Mouse (Mus musculus): ENCODE data around the gene Olfr550. TPM values are rescaled to one million over a fixed set of nuclear protein-coding genes. Genes with fewer than 3 reads are reported as not detected.

Gene Olfr550
- not detected in 2 replicates for polyA plus RNA-seq (2011; ENCODE audit: insufficient read depth, insufficient read length, low read depth, missing spikeins)

GRCm38 (mm10) chr7:102571142-102571541, at the start of gene Olfr550:
TSS of gene Olfr550 (plus strand) at chr7:102571442.
- Histone ChIP-seq H3K9me3 (replicated peaks; ENCODE audit: control insufficient read depth, insufficient read depth, low read length, poor library complexity, severe bottlenecking) (no peaks in the 10 kb centered on the region), H3K4me1 (ENCODE audit: control insufficient read depth, insufficient read depth, low read length) (no peaks in the 10 kb centered on the region), H3K9ac (ENCODE audit: low read depth, poor library complexity, severe bottlenecking) (no peak within 1 kb of the TSS), H3K36me3 (ENCODE audit: control insufficient read depth, insufficient read depth, low read length, poor library complexity, severe bottlenecking) (no peaks in the 10 kb centered on the region), H3K27ac (ENCODE audit: insufficient read depth, low read length) (no peak within 1 kb of the TSS), H3K4me3 (ENCODE audit: low read depth, low read length) (no peak within 1 kb of the TSS), H3K27me3 (ENCODE audit: control insufficient read depth, insufficient read depth, low read length, poor library complexity, severe bottlenecking) (no peaks in the 10 kb centered on the region)
- no peak for TF ChIP-seq EP300 (IDR thresholded peaks at IDR 0.05; ENCODE audit: insufficient read depth, low read depth, low read length)
- TF ChIP-seq POLR2A (IDR thresholded peaks at IDR 0.05; ENCODE audit: insufficient read depth, low read length) = no peak
- TF ChIP-seq CTCF (IDR thresholded peaks at IDR 0.05; ENCODE audit: low read depth, low read length) = no peak

- Histone ChIP-seq H3K9me3 (replicated peaks; ENCODE audit: control insufficient read depth, insufficient read depth, low read length, poor library complexity, severe bottlenecking) (no peaks in the 10 kb centered on the region), H3K27me3 (ENCODE audit: control insufficient read depth, insufficient read depth, low read length, poor library complexity, severe bottlenecking) (no peaks in the 10 kb centered on the region; the same call in 1 of the 2 replicates), H3K4me3 (ENCODE audit: low read depth, low read length) (no peak overlapping the region), H3K4me1 (ENCODE audit: control insufficient read depth, insufficient read depth, low read length) (no peaks in the 10 kb centered on the region), H3K9ac (ENCODE audit: low read depth, poor library complexity, severe bottlenecking) (no peak overlapping the region), H3K36me3 (ENCODE audit: control insufficient read depth, insufficient read depth, low read length, poor library complexity, severe bottlenecking) (no peaks in the 10 kb centered on the region), H3K27ac (ENCODE audit: insufficient read depth, low read length) (no peak overlapping the region)
- TF ChIP-seq EP300 (IDR thresholded peaks at IDR 0.05; ENCODE audit: insufficient read depth, low read depth, low read length) = no peak
- TF ChIP-seq CTCF (IDR thresholded peaks at IDR 0.05; ENCODE audit: low read depth, low read length) = no peak
- no peak for TF ChIP-seq POLR2A (IDR thresholded peaks at IDR 0.05; ENCODE audit: insufficient read depth, low read length)
Measured at GRCm38 (mm10) chr7:102529052-102529451, 42.2 kb upstream of the Olfr550 start.

DNA sequence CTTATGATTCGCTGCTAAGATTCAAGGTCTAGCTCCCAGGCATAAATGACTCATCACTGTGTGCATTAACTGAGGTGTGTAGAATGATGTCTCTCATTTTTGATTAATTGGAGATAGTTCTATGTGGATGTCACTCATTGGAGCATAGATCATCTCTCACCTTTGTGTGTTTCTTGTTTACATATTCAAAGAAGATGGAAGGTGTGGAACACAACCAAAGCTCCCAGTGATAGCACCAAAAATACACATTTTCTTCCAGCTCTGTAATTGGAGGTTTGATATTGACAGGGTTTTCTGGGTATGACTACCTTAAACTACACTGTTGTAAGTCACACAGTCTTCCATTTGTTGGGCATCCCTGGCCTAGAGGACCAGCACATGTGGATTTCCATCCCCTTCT, 36.8 kb upstream of the Olfr550 start, which contains the start of gene Olfr547:
Olfr547 (plus strand) TSS at position 301 of the 400 bp plus-strand sequence.
- no peaks in the 10 kb centered on the region for H3K36me3 ChIP-seq (ENCODE audit: control insufficient read depth, insufficient read depth, low read length, poor library complexity, severe bottlenecking)
- no peak for TF ChIP-seq POLR2A (IDR thresholded peaks at IDR 0.05; ENCODE audit: insufficient read depth, low read length)
- no peak for TF ChIP-seq EP300 (IDR thresholded peaks at IDR 0.05; ENCODE audit: insufficient read depth, low read depth, low read length)
- no peak for TF ChIP-seq CTCF (IDR thresholded peaks at IDR 0.05; ENCODE audit: low read depth, low read length)
- no peaks in the 10 kb centered on the region; the same call in 1 of the 2 replicates for H3K27me3 ChIP-seq (ENCODE audit: control insufficient read depth, insufficient read depth, low read length, poor library complexity, severe bottlenecking)
- H3K9me3 ChIP-seq (replicated peaks; ENCODE audit: control insufficient read depth, insufficient read depth, low read length, poor library complexity, severe bottlenecking) = no peaks in the 10 kb centered on the region
- H3K4me3 ChIP-seq (ENCODE audit: low read depth, low read length) = no peak within 1 kb of the TSS
- no peak within 1 kb of the TSS for H3K27ac ChIP-seq (ENCODE audit: insufficient read depth, low read length)
- no peaks in the 10 kb centered on the region for H3K4me1 ChIP-seq (ENCODE audit: control insufficient read depth, insufficient read depth, low read length)
- H3K9ac ChIP-seq (ENCODE audit: low read depth, poor library complexity, severe bottlenecking) = no peak within 1 kb of the TSS

DNA sequence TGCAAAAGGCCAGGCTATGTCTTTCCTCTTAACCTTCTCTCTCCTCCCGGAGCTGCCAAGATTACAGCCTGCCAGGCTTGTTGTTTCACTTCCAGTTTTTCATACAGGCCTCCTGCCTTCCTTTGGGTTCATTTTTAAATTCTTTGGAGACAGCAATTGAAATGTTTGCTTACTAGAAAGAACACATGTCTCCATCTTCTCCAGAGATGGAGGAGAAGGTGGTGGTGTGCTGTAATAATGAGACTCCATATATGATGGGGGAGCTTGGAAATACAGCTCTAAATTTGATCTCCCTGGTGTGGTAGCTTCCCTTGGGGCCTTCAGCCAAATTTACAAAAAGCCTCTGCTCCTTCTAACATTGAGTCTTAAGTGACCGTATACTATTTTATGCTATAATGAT, 30.6 kb upstream of the Olfr550 start, which contains the start of gene Olfr548-ps1:
Olfr548-ps1 (plus strand) TSS at position 301 of the 400 bp plus-strand sequence.
- Histone ChIP-seq H3K36me3 (ENCODE audit: control insufficient read depth, insufficient read depth, low read length, poor library complexity, severe bottlenecking) (no peaks in the 10 kb centered on the region), H3K4me1 (ENCODE audit: control insufficient read depth, insufficient read depth, low read length) (no peaks in the 10 kb centered on the region), H3K4me3 (ENCODE audit: low read depth, low read length) (no peak within 1 kb of the TSS), H3K9me3 (replicated peaks; ENCODE audit: control insufficient read depth, insufficient read depth, low read length, poor library complexity, severe bottlenecking) (no peaks in the 10 kb centered on the region), H3K9ac (ENCODE audit: low read depth, poor library complexity, severe bottlenecking) (no peak within 1 kb of the TSS), H3K27me3 (ENCODE audit: control insufficient read depth, insufficient read depth, low read length, poor library complexity, severe bottlenecking) (no peaks in the 10 kb centered on the region), H3K27ac (ENCODE audit: insufficient read depth, low read length) (no peak within 1 kb of the TSS)
- TF ChIP-seq POLR2A (IDR thresholded peaks at IDR 0.05; ENCODE audit: insufficient read depth, low read length) (no peak), EP300 (IDR thresholded peaks at IDR 0.05; ENCODE audit: insufficient read depth, low read depth, low read length) (no peak), CTCF (IDR thresholded peaks at IDR 0.05; ENCODE audit: low read depth, low read length) (no peak)

DNA sequence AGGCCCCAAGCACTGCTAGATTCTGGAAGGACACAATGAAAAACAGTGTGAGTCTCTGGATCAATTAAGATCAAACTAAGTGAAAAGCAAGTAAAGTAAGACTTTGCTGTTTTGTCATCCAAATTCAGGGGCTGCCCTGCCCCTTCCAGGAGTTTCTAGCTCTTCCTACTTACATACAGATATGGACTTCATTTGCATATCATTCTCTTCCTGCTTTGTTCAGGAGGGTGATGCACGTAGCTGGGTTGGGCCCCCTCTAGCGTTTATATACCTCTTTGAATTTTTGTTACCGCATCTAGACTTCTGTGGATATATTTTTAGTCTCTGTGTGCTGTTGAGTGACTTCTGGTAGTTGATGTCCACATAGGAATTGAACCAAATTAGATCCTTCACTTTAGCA, 30.0 kb upstream of the Olfr550 start:
- H3K9me3 ChIP-seq (replicated peaks; ENCODE audit: control insufficient read depth, insufficient read depth, low read length, poor library complexity, severe bottlenecking) = no peaks in the 10 kb centered on the region
- H3K9ac ChIP-seq (ENCODE audit: low read depth, poor library complexity, severe bottlenecking) = no peak overlapping the region
- H3K36me3 ChIP-seq (ENCODE audit: control insufficient read depth, insufficient read depth, low read length, poor library complexity, severe bottlenecking) = no peaks in the 10 kb centered on the region
- TF ChIP-seq POLR2A (IDR thresholded peaks at IDR 0.05; ENCODE audit: insufficient read depth, low read length) = no peak
- no peak for TF ChIP-seq CTCF (IDR thresholded peaks at IDR 0.05; ENCODE audit: low read depth, low read length)
- TF ChIP-seq EP300 (IDR thresholded peaks at IDR 0.05; ENCODE audit: insufficient read depth, low read depth, low read length) = no peak
- H3K4me3 ChIP-seq (ENCODE audit: low read depth, low read length) = no peak overlapping the region
- no peak overlapping the region for H3K27ac ChIP-seq (ENCODE audit: insufficient read depth, low read length)
- H3K4me1 ChIP-seq (ENCODE audit: control insufficient read depth, insufficient read depth, low read length) = no peaks in the 10 kb centered on the region
- no peaks in the 10 kb centered on the region for H3K27me3 ChIP-seq (ENCODE audit: control insufficient read depth, insufficient read depth, low read length, poor library complexity, severe bottlenecking)

DNA sequence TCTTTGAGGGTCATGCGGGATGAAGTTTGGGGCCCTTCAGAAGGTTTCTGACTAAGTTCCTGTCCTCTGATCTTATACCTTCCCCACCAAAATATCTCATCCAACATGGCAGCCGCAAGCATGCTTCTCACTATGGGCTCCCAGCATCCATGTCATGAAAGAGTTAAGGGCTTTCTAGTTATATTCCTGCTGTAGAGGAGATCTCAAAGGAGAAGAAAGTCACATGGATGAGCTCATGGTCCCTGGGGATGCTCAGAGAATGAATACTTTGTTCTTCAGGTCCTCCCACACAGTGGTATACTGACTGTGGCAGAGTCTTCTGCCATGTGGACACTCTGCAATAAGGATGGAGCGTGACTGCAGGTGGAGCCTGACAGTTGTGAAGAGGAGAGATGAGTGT, 21.7 kb upstream of the Olfr550 start, which contains the start of gene Olfr549:
Olfr549 (plus strand) TSS at position 301 of the 400 bp plus-strand sequence.
- no peaks in the 10 kb centered on the region for H3K36me3 ChIP-seq (ENCODE audit: control insufficient read depth, insufficient read depth, low read length, poor library complexity, severe bottlenecking)
- H3K27ac ChIP-seq (ENCODE audit: insufficient read depth, low read length) = no peak within 1 kb of the TSS
- no peak within 1 kb of the TSS for H3K9ac ChIP-seq (ENCODE audit: low read depth, poor library complexity, severe bottlenecking)
- H3K4me3 ChIP-seq (ENCODE audit: low read depth, low read length) = no peak within 1 kb of the TSS
- no peak for TF ChIP-seq CTCF (IDR thresholded peaks at IDR 0.05; ENCODE audit: low read depth, low read length)
- no peak for TF ChIP-seq POLR2A (IDR thresholded peaks at IDR 0.05; ENCODE audit: insufficient read depth, low read length)
- TF ChIP-seq EP300 (IDR thresholded peaks at IDR 0.05; ENCODE audit: insufficient read depth, low read depth, low read length) = no peak
- H3K4me1 ChIP-seq (ENCODE audit: control insufficient read depth, insufficient read depth, low read length) = no peaks in the 10 kb centered on the region
- H3K9me3 ChIP-seq (replicated peaks; ENCODE audit: control insufficient read depth, insufficient read depth, low read length, poor library complexity, severe bottlenecking) = no peaks in the 10 kb centered on the region
- no peaks in the 10 kb centered on the region for H3K27me3 ChIP-seq (ENCODE audit: control insufficient read depth, insufficient read depth, low read length, poor library complexity, severe bottlenecking)

Data from ES-Bruce4 (cell line).